Mouse (Mus musculus): ENCODE results near the gene Kin. TPM values are rescaled to one million over a fixed set of nuclear protein-coding genes. Genes with fewer than 3 reads are reported as not detected.

Gene Kin
- polyA plus RNA-seq, 1 experiment from 2014 or later: 16.2 TPM

DNA sequence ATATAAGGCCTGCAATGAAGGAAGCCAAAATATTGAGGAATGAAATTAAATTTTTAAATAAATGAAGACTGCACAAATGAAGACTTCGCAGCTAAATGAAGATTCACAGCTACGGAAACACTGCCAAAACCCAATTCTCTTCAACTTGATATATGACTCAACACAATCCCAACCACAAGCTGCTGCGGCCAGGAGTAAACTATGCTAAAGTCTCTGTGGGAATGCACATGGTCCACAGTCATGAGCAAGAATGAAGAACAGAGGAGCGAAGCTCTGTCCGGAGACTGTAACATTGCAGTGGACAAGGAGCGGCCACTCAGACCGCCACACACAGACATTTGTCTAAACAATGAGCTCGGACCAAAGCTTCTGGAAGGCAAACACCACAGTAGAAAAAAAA, 3.7 kb upstream of the Kin start:
- peaks cover 15% of the 10 kb centered on the region for H3K4me1 ChIP-seq (replicated peaks; ENCODE audit: control insufficient read depth, insufficient read depth)
- TF ChIP-seq EP300 (optimal IDR thresholded peaks at IDR 0.05) (no peak), CTCF (IDR thresholded peaks at IDR 0.05; ENCODE audit: low read depth) (no peak)

DNA sequence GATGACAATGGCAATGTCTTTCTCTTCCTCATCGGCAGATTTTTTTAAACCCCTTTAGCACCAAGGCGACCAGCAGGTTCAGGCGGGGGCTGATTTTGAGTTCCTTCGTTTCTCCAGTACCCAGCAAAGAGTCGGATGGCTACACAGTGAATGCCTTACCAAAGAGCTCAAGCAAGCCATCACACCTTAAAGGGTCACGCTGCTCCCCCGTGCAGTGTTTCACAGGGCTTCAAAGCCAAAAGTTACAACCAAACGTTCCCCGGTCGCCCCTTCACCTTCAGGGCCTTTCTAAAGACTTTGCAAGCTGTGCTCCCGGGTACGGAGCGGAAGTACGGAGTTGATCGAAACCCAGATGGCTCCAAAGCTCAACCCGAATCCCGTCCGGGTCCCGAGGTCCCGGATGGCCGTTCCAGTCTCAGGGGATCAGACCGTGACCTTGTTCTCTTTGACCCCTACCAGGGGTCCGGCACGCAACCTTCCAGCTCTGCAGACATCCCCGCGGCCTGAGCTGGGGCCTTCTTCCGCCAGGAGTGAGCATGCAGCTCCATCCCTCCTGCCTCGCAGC, 566 bp upstream of the Kin start:
- peak overlapping the region; percentile 95 for H3K27ac ChIP-seq (replicated peaks)
- under 1% methylated on average over 28 of the region's 28 CpGs for WGBS
- H3K36me3 ChIP-seq (ENCODE audit: control insufficient read depth, insufficient read depth, low read length): no peaks in the 10 kb centered on the region
- H3K4me3 ChIP-seq (ENCODE audit: low read depth, low read length): peak overlapping the region; percentile 97
- H3K27me3 ChIP-seq (ENCODE audit: control insufficient read depth, insufficient read depth, low read length): no peaks in the 10 kb centered on the region
- ATAC-seq (ENCODE audit: low FRiP score, low TSS enrichment) (peak; percentile 67), DNase-seq (ENCODE audit: low spot score) (no peak)
- peak overlapping the region; percentile 99 for H3K9ac ChIP-seq (ENCODE audit: low read length)
- TF ChIP-seq EP300 (optimal IDR thresholded peaks at IDR 0.05): no peak
- no peak for TF ChIP-seq CTCF (IDR thresholded peaks at IDR 0.05; ENCODE audit: low read depth)
- no peaks in the 10 kb centered on the region for H3K9me3 ChIP-seq (ENCODE audit: control insufficient read depth, low read length)
- peak overlapping the region; percentile 78 for H3K4me2 ChIP-seq (replicated peaks; ENCODE audit: low read depth)
- H3K4me1 ChIP-seq (replicated peaks; ENCODE audit: control insufficient read depth, insufficient read depth): peaks cover 9% of the 10 kb centered on the region

More for the DNA sequence above, 3.7 kb upstream of the Kin start:
- Histone ChIP-seq H3K9ac (ENCODE audit: low read length) (no peak overlapping the region), H3K27me3 (ENCODE audit: control insufficient read depth, insufficient read depth, low read length) (no peaks in the 10 kb centered on the region), H3K4me2 (replicated peaks; ENCODE audit: low read depth) (no peak overlapping the region; the same call in 1 of the 2 replicates), H3K4me3 (ENCODE audit: low read depth, low read length) (no peak overlapping the region), H3K27ac (replicated peaks) (no peak overlapping the region), H3K9me3 (ENCODE audit: control insufficient read depth, low read length) (no peaks in the 10 kb centered on the region), H3K36me3 (ENCODE audit: control insufficient read depth, insufficient read depth, low read length) (no peaks in the 10 kb centered on the region)
- ATAC-seq (ENCODE audit: low FRiP score, low TSS enrichment) (no peak), DNase-seq (ENCODE audit: low spot score) (no peak)
- WGBS: 41% methylated on average over 8 of the region's 8 CpGs

DNA sequence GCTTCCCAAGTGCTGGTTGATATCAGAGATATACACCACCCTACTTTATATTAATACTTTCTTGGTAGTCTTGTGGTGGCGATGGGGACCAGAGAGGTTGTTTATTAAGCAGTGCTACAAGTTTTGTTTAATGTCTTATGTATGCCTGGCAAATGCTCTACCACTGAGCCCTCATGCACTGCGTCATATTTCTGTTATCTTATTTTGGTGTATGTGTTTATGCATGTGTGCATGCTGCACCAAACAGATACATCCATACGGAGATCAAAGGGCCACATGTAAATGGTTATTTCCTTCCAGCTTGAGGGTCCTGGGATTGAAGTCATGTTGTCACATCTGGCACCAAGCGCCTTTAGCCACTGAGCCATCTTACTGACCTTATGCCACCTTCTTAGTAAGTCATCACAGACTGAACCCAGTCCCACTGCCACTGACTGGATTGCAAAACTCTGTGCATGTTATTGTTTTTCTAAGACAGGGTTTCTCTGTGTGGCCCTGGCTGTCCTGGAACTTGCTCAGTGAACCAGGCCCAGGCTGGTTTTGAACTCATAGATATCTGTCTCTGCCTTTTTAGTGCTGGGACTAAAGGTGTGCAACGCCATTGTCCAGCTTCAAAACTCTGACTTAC, 1.2 kb downstream of the Kin start:
- no peaks in the 10 kb centered on the region for H3K36me3 ChIP-seq (ENCODE audit: control insufficient read depth, insufficient read depth, low read length)

DNA sequence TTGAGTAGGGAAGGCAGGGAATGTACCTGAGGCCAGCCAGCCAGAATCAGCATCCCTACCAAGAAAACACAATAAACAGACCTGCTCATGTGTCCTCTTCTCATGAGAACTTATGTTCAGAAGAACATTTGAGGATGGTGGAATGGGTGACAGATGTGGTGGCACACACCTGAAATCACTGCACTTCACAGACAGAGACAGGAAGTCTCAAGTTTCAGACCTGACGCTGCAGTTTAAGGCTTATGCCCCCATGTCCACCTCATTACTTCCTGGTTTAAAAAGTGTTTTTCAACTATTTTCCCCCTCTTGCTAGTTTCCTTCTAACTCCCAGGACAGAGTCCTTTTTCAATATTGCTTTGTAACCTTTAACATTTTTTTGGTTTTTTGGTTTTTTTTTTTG, 2.3 kb downstream of the Kin start:
- no peak for DNase-seq (ENCODE audit: low spot score)
- H3K4me1 ChIP-seq (replicated peaks; ENCODE audit: control insufficient read depth, insufficient read depth): peaks cover 5% of the 10 kb centered on the region
- no peaks in the 10 kb centered on the region for H3K36me3 ChIP-seq (ENCODE audit: control insufficient read depth, insufficient read depth, low read length)
- H3K4me2 ChIP-seq (replicated peaks; ENCODE audit: low read depth): no peak overlapping the region
- no peaks in the 10 kb centered on the region for H3K27me3 ChIP-seq (ENCODE audit: control insufficient read depth, insufficient read depth, low read length)
- TF ChIP-seq EP300 (optimal IDR thresholded peaks at IDR 0.05): no peak
- no peak for TF ChIP-seq CTCF (IDR thresholded peaks at IDR 0.05; ENCODE audit: low read depth)
- WGBS: 70% methylated on average over 1 of the region's 1 CpGs
- no peak overlapping the region for H3K27ac ChIP-seq (replicated peaks)
- H3K4me3 ChIP-seq (ENCODE audit: low read depth, low read length): no peak overlapping the region
- no peaks in the 10 kb centered on the region for H3K9me3 ChIP-seq (ENCODE audit: control insufficient read depth, low read length)
- no peak for ATAC-seq (ENCODE audit: low FRiP score, low TSS enrichment)
- no peak overlapping the region for H3K9ac ChIP-seq (ENCODE audit: low read length)

More for the DNA sequence above, 1.2 kb downstream of the Kin start:
- Histone ChIP-seq H3K9ac (ENCODE audit: low read length) (peak overlapping the region; percentile 19; the same call in 1 of the 2 replicates), H3K4me2 (replicated peaks; ENCODE audit: low read depth) (peak overlapping the region; percentile 54), H3K27ac (replicated peaks) (no peak overlapping the region), H3K4me3 (ENCODE audit: low read depth, low read length) (peak overlapping the region; percentile 97; the same call in 1 of the 2 replicates), H3K4me1 (replicated peaks; ENCODE audit: control insufficient read depth, insufficient read depth) (peaks cover 9% of the 10 kb centered on the region), H3K27me3 (ENCODE audit: control insufficient read depth, insufficient read depth, low read length) (no peaks in the 10 kb centered on the region), H3K9me3 (ENCODE audit: control insufficient read depth, low read length) (no peaks in the 10 kb centered on the region)
- ATAC-seq (ENCODE audit: low FRiP score, low TSS enrichment): no peak
- TF ChIP-seq EP300 (optimal IDR thresholded peaks at IDR 0.05) (no peak), CTCF (IDR thresholded peaks at IDR 0.05; ENCODE audit: low read depth) (no peak)
- DNase-seq (ENCODE audit: low spot score): no peak
- 83% methylated on average over 5 of the region's 5 CpGs for WGBS

DNA sequence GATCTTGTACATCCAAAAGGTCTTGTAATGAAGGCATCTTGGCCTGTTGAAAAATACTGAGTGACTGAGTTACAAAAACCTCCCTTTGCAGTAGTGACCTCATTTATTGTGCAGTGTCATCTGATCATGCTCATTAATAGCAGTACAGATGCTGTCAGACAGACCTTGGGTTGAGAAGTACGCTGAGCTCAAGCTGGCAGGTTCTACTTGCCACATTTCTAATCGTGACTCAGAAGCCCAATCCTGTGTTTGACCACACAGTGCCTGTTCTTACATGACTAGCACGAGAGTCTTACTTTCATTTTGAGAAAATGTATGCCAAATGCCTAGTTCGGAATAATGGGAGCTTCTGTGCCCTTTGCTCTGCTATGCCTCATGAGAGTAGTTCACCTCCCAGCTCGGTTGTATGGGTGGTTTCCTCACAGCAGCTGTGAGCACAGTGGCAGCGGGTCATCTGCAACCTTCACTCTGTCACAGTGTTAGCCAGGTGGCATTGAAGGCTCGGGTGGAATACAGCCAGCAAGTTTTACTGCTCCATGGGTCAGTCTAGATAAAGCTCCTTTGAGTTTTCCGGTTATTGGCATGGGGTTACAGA, 7.0 kb downstream of the Kin start:
- ATAC-seq (ENCODE audit: low FRiP score, low TSS enrichment) (no peak), DNase-seq (ENCODE audit: low spot score) (no peak)
- no peaks in the 10 kb centered on the region for H3K4me1 ChIP-seq (replicated peaks; ENCODE audit: control insufficient read depth, insufficient read depth)
- H3K9me3 ChIP-seq (ENCODE audit: control insufficient read depth, low read length): no peaks in the 10 kb centered on the region
- TF ChIP-seq CTCF (IDR thresholded peaks at IDR 0.05; ENCODE audit: low read depth) (no peak), EP300 (optimal IDR thresholded peaks at IDR 0.05) (no peak)
- H3K4me3 ChIP-seq (ENCODE audit: low read depth, low read length): no peak overlapping the region
- H3K27me3 ChIP-seq (ENCODE audit: control insufficient read depth, insufficient read depth, low read length): no peaks in the 10 kb centered on the region
- no peak overlapping the region for H3K4me2 ChIP-seq (replicated peaks; ENCODE audit: low read depth)
- no peak overlapping the region for H3K9ac ChIP-seq (ENCODE audit: low read length)
- no peak overlapping the region for H3K27ac ChIP-seq (replicated peaks)
- WGBS: 82% methylated on average over 8 of the region's 8 CpGs
- peaks cover 20% of the 10 kb centered on the region; the same call in 1 of the 2 replicates for H3K36me3 ChIP-seq (ENCODE audit: control insufficient read depth, insufficient read depth, low read length)
